Mouse (Mus musculus) heart, postnatal 0 days (tissue): ENCODE measurements around the gene Nlrc5.

ENCODE experiments used
- CTCF ChIP-seq: IDR thresholded peaks from 2 replicates; pipeline ENCODE4 v1.5.1; 2016; ENCODE audit warnings: antibody characterized with exemption, control low read depth, low read depth
- EP300 ChIP-seq: IDR thresholded peaks from 2 replicates; pipeline ENCODE4 v1.6.1; 2016; ENCODE audit warnings: antibody characterized with exemption, low read depth

DNA sequence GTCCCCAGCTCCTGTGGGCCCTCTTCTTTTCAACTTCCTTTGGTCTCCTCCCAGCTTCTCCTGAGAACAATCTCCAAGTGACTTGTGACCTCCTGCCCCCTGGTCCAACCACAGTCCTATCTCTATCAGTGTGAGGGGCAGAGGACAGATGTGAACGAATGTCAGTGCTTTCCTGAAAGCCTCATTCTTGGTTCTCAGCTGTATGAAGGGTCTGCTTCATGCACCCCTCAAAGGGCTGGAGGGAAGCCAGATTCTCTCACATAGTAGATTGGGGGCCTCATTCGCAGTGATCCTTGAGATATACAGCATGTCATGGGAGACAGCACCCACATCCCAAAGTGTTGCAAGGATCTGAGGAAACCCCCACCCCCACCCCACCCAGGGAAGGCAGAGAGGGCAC is 53.9 kb downstream of the Nlrc5 start:
- TF ChIP-seq CTCF: no peak
- TF ChIP-seq EP300: no peak
